Mouse (Mus musculus) common myeloid progenitor, adult 5-6 weeks (primary cell): Measurements from ENCODE around the gene Tnni3. TPM values are rescaled to one million over a fixed set of nuclear protein-coding genes. Genes with fewer than 3 reads are reported as not detected.

Source experiments
- total RNA-seq: library from RNA; stranded (forward); fragments of 200-1000, 187-1606 nt; gene quantifications from 2 replicates; pipeline ENCODE4 v1.2.3, GENCODE M21; 2017

The Tnni3 gene
- total RNA-seq, 1 experiment from 2014 or later: 1.9 TPM

Other genes with a start within 250 kb of the Tnni3 start
- gene Ncr1, start 186.5 kb downstream of the Tnni3 start, total RNA-seq: not detected in 2 replicates
- 0.15 TPM in 1 of 2 replicates, not detected in the other for gene Gp6, start 126.5 kb downstream of the Tnni3 start, total RNA-seq
- 14.0 and 15.1 TPM in 2 replicates for gene Rdh13, start 78.6 kb downstream of the Tnni3 start, total RNA-seq
- 4.2 and 5.6 TPM in 2 replicates for gene Eps8l1, start 63.6 kb downstream of the Tnni3 start, total RNA-seq
- 90.2 and 117 TPM in 2 replicates for gene Ppp1r12c, start 22.5 kb downstream of the Tnni3 start, total RNA-seq
- gene Tnnt1, start 7.8 kb downstream of the Tnni3 start, total RNA-seq: 6.1 and 6.6 TPM in 2 replicates
- 1.6 TPM in 1 of 2 replicates, not detected in the other for gene Dnaaf3, start 8.2 kb upstream of the Tnni3 start, total RNA-seq
- gene Syt5, start 23.3 kb upstream of the Tnni3 start, total RNA-seq: not detected in 2 replicates
- not detected in 2 replicates for gene Ptprh, start 79.8 kb upstream of the Tnni3 start, total RNA-seq
- gene Tmem86b, start 107.2 kb upstream of the Tnni3 start, total RNA-seq: 8.6 and 18.7 TPM in 2 replicates
- 142 and 149 TPM in 2 replicates for gene Ppp6r1, start 134.8 kb upstream of the Tnni3 start, total RNA-seq
- gene Hspbp1, start 160.8 kb upstream of the Tnni3 start, total RNA-seq: 28.6 and 43.6 TPM in 2 replicates
- not detected in 2 replicates for gene Brsk1, start 166.4 kb upstream of the Tnni3 start, total RNA-seq
- 6.6 and 8.3 TPM in 2 replicates for gene Tmem150b, start 201.0 kb upstream of the Tnni3 start, total RNA-seq
- 33.0 and 37.9 TPM in 2 replicates for gene Kmt5c, start 215.9 kb upstream of the Tnni3 start, total RNA-seq
- 63.5 and 74.7 TPM in 2 replicates for gene Cox6b2, start 228.9 kb upstream of the Tnni3 start, total RNA-seq
- not detected in 2 replicates for gene Fam71e2, start 247.1 kb upstream of the Tnni3 start, total RNA-seq